Mouse (Mus musculus) lung, postnatal 36 days (tissue): ENCODE measurements around the gene Ankrd28.
A peak's percentile ranks its signal among the peaks of the same experiment; 100 is the strongest.

Experiments
- DNase-seq: peaks from one replicate; pipeline ENCODE4 v3.0.0; 2022; ENCODE audit warnings: mixed read lengths

The Ankrd28 gene

GRCm38 (mm10) chr14:31664903-31665565 lies 165.4 kb downstream of the Ankrd28 start:
- DNase-seq, result no peak

- DNase-seq, result no peak
These were observed 166.2 kb downstream of the Ankrd28 start for GRCm38 (mm10) chr14:31664100-31664902.

GRCm38 (mm10) chr14:31663376-31664099 lies 166.9 kb downstream of the Ankrd28 start:
- no peak for DNase-seq

- DNase-seq, result peak; percentile 92
These were observed 167.8 kb downstream of the Ankrd28 start for GRCm38 (mm10) chr14:31662555-31663211.

GRCm38 (mm10) chr14:31661671-31662554 lies 168.5 kb downstream of the Ankrd28 start:
- peak; percentile 86 for DNase-seq

- DNase-seq, result no peak
These were observed 169.9 kb downstream of the Ankrd28 start for GRCm38 (mm10) chr14:31660312-31661093.

- no peak for DNase-seq
These were observed 170.8 kb downstream of the Ankrd28 start for GRCm38 (mm10) chr14:31659501-31660181.

GRCm38 (mm10) chr14:31658126-31658680 lies 172.2 kb downstream of the Ankrd28 start:
- no peak for DNase-seq

- peak; percentile 86 for DNase-seq
These were observed 173.4 kb downstream of the Ankrd28 start for GRCm38 (mm10) chr14:31656857-31657645.

GRCm38 (mm10) chr14:31656386-31656785 lies 174.1 kb downstream of the Ankrd28 start:
- no peak for DNase-seq

- DNase-seq, result no peak
These were observed 175.0 kb downstream of the Ankrd28 start for GRCm38 (mm10) chr14:31655406-31655805.

- no peak for DNase-seq
These were observed 175.6 kb downstream of the Ankrd28 start for GRCm38 (mm10) chr14:31654816-31655215.

- no peak for DNase-seq
These were observed 177.2 kb downstream of the Ankrd28 start for GRCm38 (mm10) chr14:31653101-31653875.

- DNase-seq, result no peak
These were observed 177.8 kb downstream of the Ankrd28 start for GRCm38 (mm10) chr14:31652624-31653023.

GRCm38 (mm10) chr14:31652106-31652505 lies 178.3 kb downstream of the Ankrd28 start:
- no peak for DNase-seq

- no peak for DNase-seq
These were observed 179.2 kb downstream of the Ankrd28 start for GRCm38 (mm10) chr14:31651206-31651605.

GRCm38 (mm10) chr14:31650347-31650746 lies 180.1 kb downstream of the Ankrd28 start:
- no peak for DNase-seq
